7 mouse cellular contexts compared by ENCODE assay signal in genomic region chr5:24164789-24165445, GRCm38 (mm10). TPM values are rescaled to one million over a fixed set of nuclear protein-coding genes. Genes with fewer than 3 reads are reported as not detected.
DNase-seq lines count a peak whose midpoint lies in the region; ATAC-seq lines count a peak whose summit lies in the region.

Gene Nupl2 (plus strand): TSS chr5:24164963.

- H3K27ac ChIP-seq in embryonic facial prominence, embryonic 12.5 days: no peak within 1 kb of the TSS
- no peak within 1 kb of the TSS for H3K27ac ChIP-seq in limb, embryonic 11.5 days (replicated peaks; ENCODE audit: low read depth, low read length)
- peak within 1 kb of the TSS; percentile 85 for H3K27ac ChIP-seq in midbrain, embryonic 14.5 days (replicated peaks; ENCODE audit: low read depth, low read length)

- no peaks in the 10 kb centered on the region for H3K9me3 ChIP-seq in embryonic facial prominence, embryonic 12.5 days
- H3K9me3 ChIP-seq in limb, embryonic 11.5 days (ENCODE audit: control insufficient read depth, low read length): no peaks in the 10 kb centered on the region
- H3K9me3 ChIP-seq in midbrain, embryonic 14.5 days (ENCODE audit: control insufficient read depth, low read length): no peaks in the 10 kb centered on the region

- peaks cover 6% of the 10 kb centered on the region for H3K36me3 ChIP-seq in embryonic facial prominence, embryonic 12.5 days
- H3K36me3 ChIP-seq in limb, embryonic 11.5 days (ENCODE audit: control insufficient read depth, insufficient read depth, low read length): peaks cover 4% of the 10 kb centered on the region; the same call in 1 of the 2 replicates
- peaks cover 28% of the 10 kb centered on the region for H3K36me3 ChIP-seq in midbrain, embryonic 14.5 days (ENCODE audit: control insufficient read depth, insufficient read depth, low read length)

- peak; percentile 95 for ATAC-seq in embryonic facial prominence, embryonic 12.5 days (ENCODE audit: insufficient number of reproducible peaks, insufficient read depth, low FRiP score, low TSS enrichment)
- peak; percentile 98 for ATAC-seq in limb, embryonic 11.5 days (ENCODE audit: insufficient number of reproducible peaks, low FRiP score, low TSS enrichment, low read depth)
- peak; percentile 100 for ATAC-seq in midbrain, embryonic 14.5 days (ENCODE audit: low FRiP score, low TSS enrichment)

- DNase-seq in adrenal gland, postnatal 25 days: peak; percentile 96
- peak; percentile 99 for DNase-seq in heart, adult 11 months
- DNase-seq in kidney, adult 18-20 months: peak; percentile 93
- DNase-seq in limb, embryonic 11.5 days (ENCODE audit: low spot score): peak; percentile 98
- peak; percentile 98 for DNase-seq in midbrain, embryonic 14.5 days
- DNase-seq in spleen, adult 18-20 months: peak; percentile 81 to 90

- H3K4me1 ChIP-seq in embryonic facial prominence, embryonic 12.5 days: no peaks in the 10 kb centered on the region
- no peaks in the 10 kb centered on the region for H3K4me1 ChIP-seq in limb, embryonic 11.5 days (ENCODE audit: control insufficient read depth, insufficient read depth, low read length)
- peaks cover 6% of the 10 kb centered on the region; the same call in 1 of the 2 replicates for H3K4me1 ChIP-seq in midbrain, embryonic 14.5 days (ENCODE audit: control insufficient read depth, insufficient read depth, low read length)

- H3K4me3 ChIP-seq in embryonic facial prominence, embryonic 12.5 days: peak within 1 kb of the TSS; percentile 64
- peak within 1 kb of the TSS; percentile 66 for H3K4me3 ChIP-seq in limb, embryonic 11.5 days (ENCODE audit: low read depth, low read length)
- H3K4me3 ChIP-seq in midbrain, embryonic 14.5 days (replicated peaks; ENCODE audit: low read depth, low read length): peak within 1 kb of the TSS; percentile 87

- under 1% methylated on average over 52 of the region's 52 CpGs for WGBS in embryonic facial prominence, embryonic 12.5 days
- under 1% methylated on average over 52 of the region's 52 CpGs for WGBS in limb, embryonic 11.5 days
- under 1% methylated on average over 52 of the region's 52 CpGs for WGBS in midbrain, embryonic 14.5 days

- peak within 1 kb of the TSS; percentile 78 for H3K9ac ChIP-seq in embryonic facial prominence, embryonic 12.5 days
- H3K9ac ChIP-seq in limb, embryonic 11.5 days (ENCODE audit: low read length): peak within 1 kb of the TSS; percentile 85
- H3K9ac ChIP-seq in midbrain, embryonic 14.5 days (replicated peaks; ENCODE audit: low read length): peak within 1 kb of the TSS; percentile 97

- peak within 1 kb of the TSS; percentile 57 for H3K4me2 ChIP-seq in embryonic facial prominence, embryonic 12.5 days (replicated peaks)
- H3K4me2 ChIP-seq in limb, embryonic 11.5 days (ENCODE audit: low read depth, severe bottlenecking): peak within 1 kb of the TSS; percentile 52
- H3K4me2 ChIP-seq in midbrain, embryonic 14.5 days (ENCODE audit: low read length): peak within 1 kb of the TSS; percentile 83

- H3K27me3 ChIP-seq in embryonic facial prominence, embryonic 12.5 days: no peaks in the 10 kb centered on the region
- no peaks in the 10 kb centered on the region for H3K27me3 ChIP-seq in limb, embryonic 11.5 days (ENCODE audit: control insufficient read depth, insufficient read depth, low read length)
- H3K27me3 ChIP-seq in midbrain, embryonic 14.5 days (ENCODE audit: control insufficient read depth, insufficient read depth, low read length): no peaks in the 10 kb centered on the region

RNA-seq across cellular contexts. Expression of gene Nupl2, which starts in this region (rescaled TPM):
- total RNA-seq in adrenal gland, postnatal 25 days (2021): 8.8 and 11.8 TPM in 2 replicates
- 21.0 and 22.5 TPM in 2 replicates for polyA plus RNA-seq in embryonic facial prominence, embryonic 12.5 days (2016; fragmentation: Nextera tagmentation; extraction: Ambion mirVana)
- 21.1 and 24.9 TPM in 2 replicates for polyA plus RNA-seq in limb, embryonic 11.5 days (2014; fragmentation: Nextera tagmentation; extraction: Ambion mirVana)
- 13.0 and 17.0 TPM in 2 replicates for polyA plus RNA-seq in midbrain, embryonic 14.5 days (2014; fragmentation: Nextera tagmentation; extraction: Ambion mirVana)
